Mouse (Mus musculus): Measurements from ENCODE around the gene Stambp.
A peak's percentile ranks its signal among the peaks of the same experiment; 100 is the strongest.

Gene Stambp

GRCm38 (mm10) chr6:83568901-83569862 lies 3.3 kb downstream of the Stambp start:
- DNase-seq, result no peak

- DNase-seq, result no peak
These were observed 16.6 kb downstream of the Stambp start for GRCm38 (mm10) chr6:83555972-83556371.

GRCm38 (mm10) chr6:83548346-83548745 lies 24.2 kb downstream of the Stambp start:
- no peak for DNase-seq

GRCm38 (mm10) chr6:83545778-83546177 lies 26.8 kb downstream of the Stambp start:
- no peak for DNase-seq

GRCm38 (mm10) chr6:83541756-83542456 lies 30.6 kb downstream of the Stambp start:
- no peak for DNase-seq

GRCm38 (mm10) chr6:83540017-83540416 lies 32.5 kb downstream of the Stambp start:
- DNase-seq, result no peak

GRCm38 (mm10) chr6:83536795-83537059 lies 35.8 kb downstream of the Stambp start:
- DNase-seq, result no peak

- no peak for DNase-seq
These were observed 36.3 kb downstream of the Stambp start, which contains the start of gene Actg2 for GRCm38 (mm10) chr6:83536028-83536794. Gene Actg2 (minus strand): TSS chr6:83536265.

- no peak for DNase-seq
These were observed 39.9 kb downstream of the Stambp start for GRCm38 (mm10) chr6:83532608-83533007.

- DNase-seq, result no peak
These were observed 49.3 kb downstream of the Stambp start for GRCm38 (mm10) chr6:83523194-83523593.

GRCm38 (mm10) chr6:83521784-83522183 lies 50.7 kb downstream of the Stambp start:
- no peak for DNase-seq

- no peak for DNase-seq
These were observed 53.9 kb downstream of the Stambp start for GRCm38 (mm10) chr6:83518637-83519036.

- no peak for DNase-seq
These were observed 57.4 kb downstream of the Stambp start for GRCm38 (mm10) chr6:83515172-83515571.

- peak; percentile 77 for DNase-seq
These were observed 60.0 kb downstream of the Stambp start for GRCm38 (mm10) chr6:83512495-83512894.

- no peak for DNase-seq
These were observed 62.3 kb downstream of the Stambp start for GRCm38 (mm10) chr6:83510210-83510609.

- no peak for DNase-seq
These were observed 63.1 kb downstream of the Stambp start for GRCm38 (mm10) chr6:83509442-83509841.

- no peak for DNase-seq
These were observed 65.4 kb downstream of the Stambp start for GRCm38 (mm10) chr6:83507168-83507546.

- peak; percentile 98 for DNase-seq
These were observed 66.0 kb downstream of the Stambp start, which contains the start of gene Dguok for GRCm38 (mm10) chr6:83506258-83507167. Gene Dguok (minus strand): TSS chr6:83506969.

GRCm38 (mm10) chr6:83505554-83505953 lies 67.0 kb downstream of the Stambp start:
- DNase-seq, result no peak

- no peak for DNase-seq
These were observed 69.2 kb downstream of the Stambp start for GRCm38 (mm10) chr6:83503361-83503760.

GRCm38 (mm10) chr6:83502656-83503055 lies 69.9 kb downstream of the Stambp start:
- peak; percentile 13 for DNase-seq

Measured in thymus, postnatal 14 days (tissue).